In the genomic region with DNA sequence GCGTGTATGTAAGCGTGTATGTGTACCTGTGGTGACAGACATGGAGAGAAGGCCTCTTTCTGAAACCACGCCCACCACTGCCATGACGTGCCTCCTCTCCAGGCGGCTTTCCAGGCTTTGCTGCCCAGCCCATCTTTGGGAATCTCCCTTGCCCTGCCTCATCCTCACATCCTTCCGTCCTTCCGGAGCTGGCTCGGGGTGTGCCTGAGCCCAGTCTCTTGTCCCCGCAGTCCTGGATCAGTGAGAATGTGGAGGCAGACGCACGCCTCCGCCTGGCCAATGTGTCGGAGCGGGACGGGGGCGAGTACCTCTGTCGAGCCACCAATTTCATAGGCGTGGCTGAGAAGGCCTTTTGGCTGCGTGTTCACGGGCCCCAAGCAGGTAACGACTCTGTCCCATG, we compare ENCODE assay signal across 14 mouse cellular contexts. TPM values are rescaled to one million over a fixed set of nuclear protein-coding genes. Genes with fewer than 3 reads are reported as not detected.
DNase-seq lines count a peak whose midpoint lies in the region; ATAC-seq and TF ChIP-seq lines count a peak whose summit lies in the region.
"Had no signal": no experiment of that assay in that cellular context is flagged by ENCODE, and none has a peak within 500 bp of the region (broad histone marks: within the 10 kb centered on the region; RNA-seq: fewer than 3 reads in every experiment).

No protein-coding gene starts in this region.

- H3K27ac ChIP-seq in forebrain, embryonic 12.5 days: 0 out of 2 replicates have a peak overlapping the region, but pooled peaks have one; percentile 36
- H3K27ac ChIP-seq: hindbrain, embryonic 12.5 days had no signal

- 0 out of 2 replicates have a peak, but pooled peaks cover 4% of the 10 kb centered on the region for H3K36me3 ChIP-seq in E14TG2a.4 (ENCODE audit: insufficient read depth, low read length)
- H3K36me3 ChIP-seq in forebrain, embryonic 12.5 days (replicated peaks): peaks cover 91% of the 10 kb centered on the region

- WGBS in forebrain, embryonic 12.5 days: 59% methylated on average over 21 of the region's 21 CpGs

- peaks cover 94% of the 10 kb centered on the region for H3K27me3 ChIP-seq in E14TG2a.4 (ENCODE audit: insufficient read depth, low read length)
- peaks cover 34% of the 10 kb centered on the region for H3K27me3 ChIP-seq in forebrain, embryonic 12.5 days

- H3K9ac ChIP-seq in forebrain, embryonic 12.5 days: no peak overlapping the region; the same call in 1 of the 2 replicates
- H3K9ac ChIP-seq: hindbrain, embryonic 12.5 days had no signal

- no peak overlapping the region for H3K4me2 ChIP-seq in forebrain, embryonic 12.5 days
- H3K4me2 ChIP-seq: hindbrain, embryonic 12.5 days; liver, embryonic 11.5 days had no signal

- intact Hi-C loops in left cerebral cortex, postnatal 36 days (cut with DNase I): loop anchor here (2.0 kb wide), 1 partner anchor 54 kb away; no protein-coding TSS in a partner anchor
- intact Hi-C loops in left cerebral cortex, postnatal 10 days (cut with DNase I): loop anchor here (5.0 kb wide), 1 partner anchor 44 kb away; no protein-coding TSS in a partner anchor

- no peak for DNase-seq in frontal cortex, postnatal 14 days (ENCODE audit: low spot score in 2 of 2)
- DNase-seq in left cerebral cortex, postnatal 36 days (ENCODE audit: low spot score in 2 of 2): peak; percentile 34 to 50
- DNase-seq in left cerebral cortex, postnatal 10 days (ENCODE audit: extremely low spot score in 1 of 2, low spot score in 2 of 2): no peak
- no peak for DNase-seq in cerebellum, adult 9-10 months
- DNase-seq in adrenal gland, adult 8-10 months: no peak
- DNase-seq: cerebellum, adult 18-20 months; midbrain, embryonic 14.5 days; right cerebral cortex, postnatal 25 days had no signal

- H3K9me3 ChIP-seq in E14TG2a.4 (ENCODE audit: low read length): no peaks in the 10 kb centered on the region
- H3K9me3 ChIP-seq in forebrain, embryonic 12.5 days: no peaks in the 10 kb centered on the region
- H3K9me3 ChIP-seq: hindbrain, embryonic 12.5 days had no signal

- TF ChIP-seq CTCF in E14TG2a.4 (conservative IDR thresholded peaks at IDR 0.05; ENCODE audit: low read length): no peak

- ATAC-seq in frontal cortex, adult (ENCODE audit: low TSS enrichment): peak; percentile 66
- no peak for ATAC-seq in forebrain, embryonic 12.5 days (ENCODE audit: low FRiP score)

- H3K4me3 ChIP-seq in E14TG2a.4 (replicated peaks; ENCODE audit: low read length): peak overlapping the region; percentile 60
- H3K4me3 ChIP-seq in forebrain, embryonic 12.5 days (replicated peaks): no peak overlapping the region
- H3K4me3 ChIP-seq: hindbrain, embryonic 12.5 days had no signal

- peaks cover 29% of the 10 kb centered on the region for H3K4me1 ChIP-seq in E14TG2a.4 (replicated peaks; ENCODE audit: low read depth, low read length)
- H3K4me1 ChIP-seq in forebrain, embryonic 12.5 days: peaks cover 27% of the 10 kb centered on the region

RNA-seq across cellular contexts. Expression of gene Fgfr3, which starts 9.6 kb away (rescaled TPM):
- total RNA-seq in left cerebral cortex, postnatal 36 days (2021): 100 to 1,000 TPM; 120 to 133 TPM
- total RNA-seq in left cerebral cortex, postnatal 10 days (2021): 100 to 1,000 TPM in 1 of 2 experiments, 10 to 100 TPM in 1; 71.3 to 109 TPM
- polyA plus RNA-seq in forebrain, embryonic 12.5 days (2016; fragmentation: Nextera tagmentation; extraction: Ambion mirVana): 83.6 and 111 TPM in 2 replicates
- total RNA-seq in adrenal gland, adult 8-10 months (2022): 1 to 10 TPM; 2.4 to 4.1 (median 3.1) TPM
- total RNA-seq: granulocyte monocyte progenitor cell, adult 5-6 weeks had no signal

RNA-seq across cellular contexts. Expression of gene Letm1, which starts 51.6 kb away (rescaled TPM):
- 100 to 1,000 TPM; 108 to 113 TPM for total RNA-seq in left cerebral cortex, postnatal 36 days (2021)
- 100 to 1,000 TPM in 1 of 2 experiments, 10 to 100 TPM in 1; 99.6 to 113 TPM for total RNA-seq in left cerebral cortex, postnatal 10 days (2021)
- polyA plus RNA-seq in forebrain, embryonic 12.5 days (2016; fragmentation: Nextera tagmentation; extraction: Ambion mirVana): 52.5 and 58.5 TPM in 2 replicates
- total RNA-seq in adrenal gland, adult 8-10 months (2022): 100 to 1,000 TPM in 2 of 4 experiments, 10 to 100 TPM in 2; 96.8 to 124 (median 103) TPM

Comparison
In these comparisons a context has a peak if more than half of its experiments do, and no peak if none do; other contexts are left out.
1. DNase-seq: peak in left cerebral cortex, postnatal 36 days (2 of 2); none in frontal cortex, postnatal 14 days (0 of 2), left cerebral cortex, postnatal 10 days (0 of 2), cerebellum, adult 9-10 months (single experiment) and adrenal gland, adult 8-10 months (single experiment).
2. RNA of gene Fgfr3, which starts 9.6 kb away (total RNA-seq): 120 to 133 TPM in left cerebral cortex, postnatal 36 days and 71.3 to 109 TPM in left cerebral cortex, postnatal 10 days; 2.4 to 4.1 TPM in adrenal gland, adult 8-10 months; every median in the first group is over 10 times any median in the second.